Mouse (Mus musculus): ENCODE results near the gene Tab1.

The Tab1 gene

GRCm38 (mm10) chr15:80206057-80206565 is 73.2 kb downstream of the Tab1 start:
- DNase-seq (ENCODE audit: low spot score) = no peak

GRCm38 (mm10) chr15:80208446-80208845 is 75.5 kb downstream of the Tab1 start:
- no peak for DNase-seq (ENCODE audit: low spot score)
